Mouse (Mus musculus): Measurements from ENCODE around the gene Gm525.

DNA sequence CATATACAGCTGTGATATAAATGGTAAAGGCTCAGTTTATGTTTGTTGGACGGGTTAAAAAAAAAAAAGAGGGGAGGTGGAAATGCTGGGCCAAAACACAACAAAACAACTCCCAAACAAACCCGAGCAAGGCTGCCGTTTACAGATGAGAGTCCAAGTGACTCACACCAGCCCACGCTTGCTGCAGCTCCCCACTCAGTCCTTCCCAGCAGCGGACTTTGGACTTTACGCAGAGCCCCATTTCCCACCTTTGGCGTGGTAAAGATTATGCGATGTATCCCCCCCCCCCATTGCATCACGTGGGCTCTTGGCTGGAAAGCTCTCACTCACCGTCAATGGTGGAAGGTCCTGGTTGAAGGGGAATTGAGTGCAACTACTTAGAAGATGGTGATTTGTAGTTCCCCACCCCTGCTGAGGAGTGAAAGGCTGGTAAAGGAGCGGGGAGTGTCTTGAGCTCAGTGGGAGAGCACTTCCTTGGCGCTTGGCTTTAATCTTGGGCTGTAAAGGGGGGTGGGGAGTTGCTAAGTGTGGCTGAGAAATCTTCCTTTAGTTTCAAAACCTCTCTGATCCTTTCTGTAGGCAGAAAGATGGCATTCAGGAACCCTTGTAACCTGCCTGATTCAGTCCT is 33.7 kb downstream of the Gm525 start:
- TF ChIP-seq POLR2A (IDR thresholded peaks at IDR 0.05; ENCODE audit: low read depth, low read length) = no peak
- no peak for TF ChIP-seq IRF4 (IDR thresholded peaks at IDR 0.05; ENCODE audit: low read depth, low read length)
- TF ChIP-seq NRF1 (IDR thresholded peaks at IDR 0.05; ENCODE audit: low read depth, low read length) = no peak
- TF ChIP-seq CTCF (conservative IDR thresholded peaks at IDR 0.05 in 1 of 2, IDR thresholded peaks at IDR 0.05 in 1 of 2; ENCODE audit: low read depth in 2 of 2, low read length in 2 of 2) = no peak
- TF ChIP-seq TBP (conservative IDR thresholded peaks at IDR 0.05; ENCODE audit: low read depth, low read length) = no peak
- no peak for TF ChIP-seq KAT2A (IDR thresholded peaks at IDR 0.05; ENCODE audit: insufficient replicate concordance, low read length)
- no peak for TF ChIP-seq TCF12 (IDR thresholded peaks at IDR 0.05; ENCODE audit: low read depth, low read length)

All from CH12.LX (cell line).